Mouse (Mus musculus): ENCODE measurements around the gene Tph1.
"Not testable (repeated sequence)": the region's sequence is repeated elsewhere in the genome, so short reads cannot be mapped to it uniquely, and the experiment has no call there.

Gene Tph1

GRCm38 (mm10) chr7:46672160-46672672 lies at the start of gene Tph1:
Gene Tph1, minus strand, starts transcription at chr7:46672537.
- no peak for DNase-seq

- peak; percentile 44 to 47 for DNase-seq
Measured at GRCm38 (mm10) chr7:46720460-46720859, 48.1 kb upstream of the Tph1 start.

GRCm38 (mm10) chr7:46719526-46719925 lies 47.2 kb upstream of the Tph1 start:
- DNase-seq, result peak; percentile 17 to 49

GRCm38 (mm10) chr7:46718591-46719270 lies 46.4 kb upstream of the Tph1 start:
- peak; percentile 82 to 83 for DNase-seq

GRCm38 (mm10) chr7:46716897-46717296 lies 44.6 kb upstream of the Tph1 start:
- peak; percentile 27 to 38 for DNase-seq

GRCm38 (mm10) chr7:46715600-46715999 lies 43.3 kb upstream of the Tph1 start, which contains the start of gene Saa3:
Gene Saa3, minus strand, starts transcription at chr7:46715700.
- no peak for DNase-seq

- DNase-seq, result peak; percentile 77 to 82
Measured at GRCm38 (mm10) chr7:46714518-46714917, 42.2 kb upstream of the Tph1 start.

GRCm38 (mm10) chr7:46712250-46712649 lies 39.9 kb upstream of the Tph1 start:
- no peak for DNase-seq

GRCm38 (mm10) chr7:46710390-46710844 lies 38.1 kb upstream of the Tph1 start, which contains the start of gene Saal1:
Gene Saal1, minus strand, starts transcription at chr7:46710680.
- DNase-seq, result peak; percentile 87 to 88

GRCm38 (mm10) chr7:46700521-46701025 lies 28.2 kb upstream of the Tph1 start:
- DNase-seq, result peak; percentile 37 to 45

GRCm38 (mm10) chr7:46696754-46697153 lies 24.4 kb upstream of the Tph1 start:
- DNase-seq, result no peak

GRCm38 (mm10) chr7:46686827-46687226 lies 14.5 kb upstream of the Tph1 start:
- no peak for DNase-seq

GRCm38 (mm10) chr7:46680732-46681131 lies 8.4 kb upstream of the Tph1 start:
- DNase-seq, result no peak

GRCm38 (mm10) chr7:46679044-46679443 lies 6.7 kb upstream of the Tph1 start:
- not testable (repeated sequence) for DNase-seq

- no peak for DNase-seq
Measured at GRCm38 (mm10) chr7:46678417-46678816, 6.1 kb upstream of the Tph1 start.

GRCm38 (mm10) chr7:46676808-46677360 lies 4.5 kb upstream of the Tph1 start:
- peak; percentile 51 to 52 for DNase-seq

GRCm38 (mm10) chr7:46675886-46676285 lies 3.5 kb upstream of the Tph1 start:
- no peak for DNase-seq

GRCm38 (mm10) chr7:46675061-46675460 lies 2.7 kb upstream of the Tph1 start:
- no peak for DNase-seq

- peak in 1 of 2 experiments; percentile 7 for DNase-seq
Measured at GRCm38 (mm10) chr7:46667256-46667655, 5.1 kb downstream of the Tph1 start.

GRCm38 (mm10) chr7:46665236-46665635 lies 7.1 kb downstream of the Tph1 start:
- peak; percentile 48 to 55 for DNase-seq

GRCm38 (mm10) chr7:46661591-46662090 lies 10.7 kb downstream of the Tph1 start:
- DNase-seq, result no peak

GRCm38 (mm10) chr7:46652279-46652678 lies 20.1 kb downstream of the Tph1 start:
- DNase-seq, result no peak

- not testable (repeated sequence) for DNase-seq
Measured at GRCm38 (mm10) chr7:46650231-46650630, 22.1 kb downstream of the Tph1 start.

Measured in cerebellum, postnatal 36 days (tissue).